Mouse (Mus musculus) monocyte, adult 2 months (primary cell): ENCODE measurements around the gene Olfr748.
"Not testable (repeated sequence)": the region's sequence is repeated elsewhere in the genome, so short reads cannot be mapped to it uniquely, and the experiment has no call there.

Source experiments
- DNase-seq, 2 experiments: peaks; one replicate each; pipeline ENCODE4 v3.0.0; 2022; ENCODE audit warnings: low spot score in 2 of 2, low read depth in 1 of 2

The Olfr748 gene

DNA sequence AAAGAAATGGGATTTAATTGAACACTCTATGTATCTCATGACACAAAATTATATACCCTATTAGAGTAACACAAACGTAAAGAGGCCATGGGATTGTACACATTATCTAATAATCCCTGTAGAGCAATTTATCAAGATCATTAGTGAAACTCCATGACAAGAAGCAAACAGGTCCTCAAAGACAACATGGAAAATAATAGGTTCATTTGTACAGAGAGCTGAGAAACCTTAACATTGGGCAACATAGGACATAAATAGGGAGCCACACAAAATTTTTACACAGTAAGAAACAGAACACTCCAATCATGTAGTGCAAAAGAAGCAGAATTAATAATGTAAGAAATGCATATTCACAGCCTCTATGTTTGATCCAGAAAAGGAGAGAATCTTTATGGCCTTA is at the start of gene Olfr748:
Gene Olfr748 (plus strand): TSS at position 301 of the 400 bp plus-strand sequence.
- no peak for DNase-seq

DNA sequence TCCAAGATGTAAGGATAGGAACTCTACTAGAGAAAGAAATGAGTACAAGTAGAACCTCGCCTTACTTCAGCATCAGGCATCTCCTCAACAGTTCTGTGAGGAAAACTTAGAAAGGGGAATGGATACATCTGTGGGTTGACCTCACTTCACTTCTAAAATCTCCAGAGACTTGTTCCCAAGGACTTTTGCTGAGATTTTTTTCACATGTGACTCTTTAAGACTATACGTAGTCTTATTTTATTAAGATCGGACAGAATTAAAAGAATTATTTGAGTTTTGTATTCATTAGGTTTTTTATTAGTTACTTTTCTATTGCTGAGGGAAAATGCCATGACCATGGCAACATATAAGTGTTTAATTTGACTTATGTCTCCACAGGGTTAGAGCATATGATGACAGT is 14.1 kb upstream of the Olfr748 start, which contains the start of gene Olfr747:
Gene Olfr747 (minus strand): TSS at position 101 of the 400 bp plus-strand sequence.
- no peak for DNase-seq

DNA sequence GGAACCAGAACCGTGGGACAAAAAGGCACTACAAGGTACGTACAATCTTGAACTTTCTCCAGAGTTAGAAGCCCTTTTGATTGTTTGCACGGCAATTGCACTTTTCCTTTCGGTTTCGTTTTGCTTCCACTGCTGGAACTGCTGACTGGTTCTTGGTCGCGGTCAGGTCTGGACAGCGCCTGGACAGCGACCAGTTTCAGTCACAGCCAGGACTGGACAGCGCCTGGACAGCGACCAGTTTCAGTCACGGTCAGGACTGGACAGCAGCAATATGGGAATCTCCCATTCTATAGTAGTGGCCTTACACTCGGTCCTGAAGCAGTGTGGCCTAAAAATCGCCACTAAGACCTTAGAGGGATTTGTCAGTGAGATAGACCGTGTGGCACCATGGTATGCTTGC is 12.7 kb downstream of the Olfr748 start:
- DNase-seq, result not testable (repeated sequence)

DNA sequence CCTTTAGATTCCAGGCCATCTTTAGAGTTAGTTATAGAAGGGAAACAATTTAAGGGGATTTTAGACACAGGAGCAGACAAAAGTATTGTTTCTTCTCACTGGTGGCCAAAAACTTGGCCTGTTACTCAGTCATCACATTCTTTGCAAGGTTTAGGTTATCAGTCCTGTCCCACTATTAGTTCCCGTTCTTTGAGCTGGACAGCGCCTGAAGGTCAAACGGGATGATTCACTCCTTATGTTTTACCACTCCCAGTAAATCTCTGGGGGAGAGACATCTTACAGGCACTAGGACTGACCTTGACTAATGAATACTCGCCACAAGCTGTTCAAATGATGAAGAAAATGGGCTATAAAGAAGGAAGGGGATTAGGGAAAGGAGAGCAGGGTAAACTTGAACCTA is 15.2 kb downstream of the Olfr748 start:
- not testable (repeated sequence) for DNase-seq

DNA sequence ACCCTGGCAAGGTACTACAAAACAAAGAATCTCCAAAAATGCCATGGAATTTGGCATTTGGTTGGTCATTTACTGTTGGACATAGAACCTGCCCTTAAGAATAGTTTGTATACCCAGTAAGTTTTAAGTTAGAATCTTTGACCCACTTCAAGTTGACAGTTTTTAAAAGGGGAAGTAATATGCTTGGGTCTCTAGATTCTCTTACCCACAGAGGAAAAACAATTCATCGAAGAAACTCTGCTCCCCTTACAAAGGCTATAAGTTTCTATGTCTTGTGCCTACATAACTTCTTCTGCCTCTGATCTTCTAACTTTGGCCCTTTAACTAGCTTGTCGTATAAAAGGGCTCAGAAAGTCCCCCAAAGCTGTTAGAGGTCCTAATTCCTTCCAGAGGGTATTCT is 33.2 kb downstream of the Olfr748 start:
- DNase-seq, result no peak

DNA sequence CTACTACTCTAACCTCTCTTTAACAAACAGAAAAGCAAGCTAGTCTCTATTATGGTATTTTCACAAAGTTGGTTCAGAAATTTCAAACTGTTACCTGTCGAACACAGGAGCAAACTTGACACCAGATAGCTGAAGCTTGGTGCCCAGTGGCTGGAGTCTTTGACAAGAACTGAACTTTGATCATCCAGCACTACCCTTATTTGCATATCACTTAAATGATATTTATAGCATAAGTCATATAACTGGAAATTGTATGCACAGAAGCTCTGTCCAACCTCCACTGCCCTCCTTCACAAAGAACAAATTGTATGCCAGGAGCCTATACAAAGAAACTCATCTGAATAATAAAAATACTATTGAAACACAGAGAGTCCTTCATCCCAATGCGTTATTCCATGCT is 34.4 kb downstream of the Olfr748 start:
- DNase-seq, result no peak

DNA sequence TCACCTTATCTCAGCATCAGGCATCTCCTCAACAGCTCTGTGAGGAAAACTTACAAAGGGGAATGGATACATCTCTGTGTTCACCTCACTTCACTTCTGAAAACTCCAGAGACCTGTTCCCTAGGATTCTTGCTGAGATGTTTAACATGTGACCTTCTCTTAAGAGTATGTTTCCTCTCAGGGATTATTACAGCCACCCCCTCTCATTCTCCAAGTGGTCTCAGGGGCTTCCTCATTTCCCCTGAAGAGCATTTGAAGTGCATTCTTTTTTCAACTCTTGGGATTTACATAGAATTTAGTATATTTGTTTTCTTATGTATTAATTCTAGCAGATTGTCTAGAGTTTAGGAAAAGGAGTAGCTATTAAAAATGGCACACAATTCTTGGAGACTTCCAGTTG is 37.8 kb downstream of the Olfr748 start, which contains the start of gene Olfr749:
Gene Olfr749 (minus strand): TSS at position 101 of the 400 bp plus-strand sequence.
- DNase-seq, result no peak

DNA sequence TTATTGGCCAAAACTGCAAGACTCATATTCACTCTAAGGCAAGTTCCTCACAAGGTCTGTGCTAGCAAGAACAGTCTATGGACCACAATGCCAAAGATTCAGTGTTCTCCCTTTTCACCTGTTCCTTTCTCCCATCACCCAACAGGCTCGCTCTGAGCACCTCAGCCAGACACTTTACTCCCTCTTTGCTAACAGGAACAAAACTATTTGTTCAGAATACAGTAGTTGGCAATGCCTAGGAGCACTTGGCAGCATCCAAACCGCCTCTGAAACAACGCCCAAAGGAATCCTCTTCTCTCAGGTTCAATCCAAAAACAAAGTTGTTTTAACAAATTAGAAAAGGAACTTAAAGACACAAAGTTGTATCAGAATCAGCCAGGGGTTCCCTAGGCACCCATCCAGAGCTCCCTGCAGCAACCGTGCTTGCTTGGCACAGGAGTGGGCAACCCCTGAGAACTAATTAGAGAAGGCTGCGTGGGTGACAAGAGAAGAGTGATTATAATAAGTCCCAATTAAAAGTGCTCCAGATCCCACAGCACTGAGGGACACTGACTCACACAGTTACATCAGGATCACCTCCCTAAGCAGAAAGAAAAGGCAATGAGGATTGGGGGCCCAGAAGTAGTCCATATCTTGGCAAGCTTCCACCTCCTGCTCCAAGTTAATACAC is 51.4 kb downstream of the Olfr748 start:
- no peak for DNase-seq
